Mouse (Mus musculus) intestine, postnatal 0 days (tissue): ENCODE data around the gene Lurap1. TPM values are rescaled to one million over a fixed set of nuclear protein-coding genes. Genes with fewer than 3 reads are reported as not detected.

ENCODE experiments used
- ATAC-seq: fragments of 200-750 bp; cut with Nextera tagmentation; 2 replicates; pipeline ENCODE4 v1.8.0; 2017; ENCODE audit warnings: mild to moderate bottlenecking, moderate TSS enrichment, moderate library complexity
- H3K27ac ChIP-seq: fragments of 300-500 bp; sonication (generic); 2 replicates; pipeline ENCODE4 v1.5.1; 2014; ENCODE audit warnings: mild to moderate bottlenecking, low read depth, low read length, moderate library complexity
- H3K27me3 ChIP-seq: fragments of 300-500 bp; sonication (generic); replicated peaks from 2 replicates; pipeline ENCODE4 v1.6.1; 2014; ENCODE audit warnings: low read length, mixed read lengths; ENCODE audit not compliant: control insufficient read depth, insufficient read depth
- H3K36me3 ChIP-seq: fragments of 300-500 bp; sonication (generic); 2 replicates; pipeline ENCODE4 v1.6.1; 2014; ENCODE audit warnings: mild to moderate bottlenecking, moderate library complexity; ENCODE audit not compliant: control insufficient read depth, insufficient read depth
- H3K4me1 ChIP-seq: fragments of 300-500 bp; sonication (generic); replicated peaks from 2 replicates; pipeline ENCODE4 v1.6.1; 2014; ENCODE audit warnings: antibody characterized with exemption, low read length, mixed read lengths; ENCODE audit not compliant: control insufficient read depth, insufficient read depth
- H3K4me2 ChIP-seq: fragments of 300-500 bp; sonication (generic); replicated peaks from 2 replicates; pipeline ENCODE4 v1.6.1; 2014; ENCODE audit warnings: low read depth, mild to moderate bottlenecking, moderate library complexity
- H3K4me3 ChIP-seq: fragments of 300-500 bp; sonication (generic); 2 replicates; pipeline ENCODE4 v1.5.1; 2014; ENCODE audit warnings: low read depth, low read length
- H3K9ac ChIP-seq: fragments of 300-500 bp; sonication (generic); 2 replicates; pipeline ENCODE4 v1.6.1; 2014; ENCODE audit warnings: mild to moderate bottlenecking, low read depth, low read length
- H3K9me3 ChIP-seq: fragments of 300-500 bp; sonication (generic); 2 replicates; pipeline ENCODE4 v1.6.1; 2016; ENCODE audit warnings: mixed run types; ENCODE audit not compliant: control insufficient read depth
- CTCF ChIP-seq: sonication (generic); IDR thresholded peaks from 2 replicates; pipeline ENCODE4 v1.5.1; 2016; ENCODE audit warnings: low read depth, mild to moderate bottlenecking, control low read depth, antibody characterized with exemption, moderate library complexity
- WGBS: fragments of 180-500 bp; shearing (Covaris S2); extraction: QIAGEN DNeasy Blood & Tissue Kit; methylation state at CpG from one replicate; pipeline ENCODE4 v1.1.7; 2014; 5-methylcytosine and 5-hydroxymethylcytosine counted together
- polyA plus RNA-seq: library from polyadenylated mRNA; unstranded; fragments of >200 nt; fragmentation: Nextera tagmentation; extraction: Ambion mirVana; gene quantifications from 2 replicates; pipeline ENCODE4 v1.2.1, GENCODE M21; 2015

The Lurap1 gene
- polyA plus RNA-seq, 1 experiment from 2014 or later, result 0.56 TPM

DNA sequence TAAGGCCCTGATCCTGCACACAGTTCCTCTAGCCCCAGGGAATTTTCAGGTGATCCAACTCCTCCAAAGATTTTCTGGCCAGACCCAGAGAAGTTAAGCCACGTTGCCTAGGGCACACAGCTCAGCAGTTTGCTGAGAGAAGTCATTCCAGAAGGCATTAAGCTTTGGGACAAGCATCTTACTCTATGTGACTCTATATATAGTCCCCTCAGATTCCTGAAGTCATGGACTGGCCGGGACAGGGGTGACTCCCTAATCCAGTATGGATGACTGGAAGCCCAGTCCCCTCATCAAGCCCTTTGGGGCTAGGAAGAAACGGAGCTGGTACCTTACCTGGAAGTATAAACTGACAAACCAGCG is 296 bp downstream of the Lurap1 start:
- peaks cover 38% of the 10 kb centered on the region for H3K36me3 ChIP-seq
- H3K9ac ChIP-seq, result peak overlapping the region; percentile 78
- peak overlapping the region; percentile 29; the same call in 1 of the 2 replicates for H3K27ac ChIP-seq
- WGBS, result 14% methylated on average over 4 of the region's 4 CpGs
- no peaks in the 10 kb centered on the region for H3K9me3 ChIP-seq
- no peaks in the 10 kb centered on the region for H3K4me1 ChIP-seq
- peak overlapping the region; percentile 76 for H3K4me2 ChIP-seq
- peak overlapping the region; percentile 55 for H3K4me3 ChIP-seq
- no peaks in the 10 kb centered on the region for H3K27me3 ChIP-seq
- no peak for TF ChIP-seq CTCF
- ATAC-seq, result peak; percentile 9; the same call in 1 of the 2 replicates

GRCm38 (mm10) chr4:116150156-116150861 is 829 bp downstream of the Lurap1 start:
- peak overlapping the region; percentile 76 for H3K4me2 ChIP-seq
- H3K9me3 ChIP-seq, result no peaks in the 10 kb centered on the region
- WGBS, result under 1% methylated on average over 61 of the region's 73 CpGs
- peaks cover 33% of the 10 kb centered on the region for H3K36me3 ChIP-seq
- H3K9ac ChIP-seq, result peak overlapping the region; percentile 78
- H3K27ac ChIP-seq, result peak overlapping the region; percentile 37; the same call in 1 of the 2 replicates
- H3K4me1 ChIP-seq, result no peaks in the 10 kb centered on the region
- no peaks in the 10 kb centered on the region for H3K27me3 ChIP-seq
- H3K4me3 ChIP-seq, result peak overlapping the region; percentile 55
- TF ChIP-seq CTCF, result no peak
- ATAC-seq, result peak; percentile 88

GRCm38 (mm10) chr4:116149812-116150155 is 1.4 kb downstream of the Lurap1 start:
- no peak for TF ChIP-seq CTCF
- Histone ChIP-seq H3K4me2 (peak overlapping the region; percentile 76), H3K4me1 (no peaks in the 10 kb centered on the region), H3K4me3 (peak overlapping the region; percentile 55), H3K36me3 (peaks cover 28% of the 10 kb centered on the region), H3K9ac (peak overlapping the region; percentile 78), H3K27ac (peak overlapping the region; percentile 37; the same call in 1 of the 2 replicates), H3K27me3 (no peaks in the 10 kb centered on the region), H3K9me3 (no peaks in the 10 kb centered on the region)
- ATAC-seq, result no peak
- WGBS, result 25% methylated on average over 6 of the region's 6 CpGs

- Histone ChIP-seq H3K4me2 (peak overlapping the region; percentile 98), H3K4me1 (peaks cover 4% of the 10 kb centered on the region; the same call in 1 of the 2 replicates), H3K36me3 (no peaks in the 10 kb centered on the region), H3K9ac (peak overlapping the region; percentile 64), H3K27ac (no peak overlapping the region), H3K9me3 (no peaks in the 10 kb centered on the region), H3K4me3 (peak overlapping the region; percentile 72), H3K27me3 (no peaks in the 10 kb centered on the region)
- ATAC-seq, result peak; percentile 38; the same call in 1 of the 2 replicates
- no peak for TF ChIP-seq CTCF
- WGBS, result 2% methylated on average over 47 of the region's 47 CpGs
These were observed 7.0 kb downstream of the Lurap1 start for GRCm38 (mm10) chr4:116143891-116144717.

DNA sequence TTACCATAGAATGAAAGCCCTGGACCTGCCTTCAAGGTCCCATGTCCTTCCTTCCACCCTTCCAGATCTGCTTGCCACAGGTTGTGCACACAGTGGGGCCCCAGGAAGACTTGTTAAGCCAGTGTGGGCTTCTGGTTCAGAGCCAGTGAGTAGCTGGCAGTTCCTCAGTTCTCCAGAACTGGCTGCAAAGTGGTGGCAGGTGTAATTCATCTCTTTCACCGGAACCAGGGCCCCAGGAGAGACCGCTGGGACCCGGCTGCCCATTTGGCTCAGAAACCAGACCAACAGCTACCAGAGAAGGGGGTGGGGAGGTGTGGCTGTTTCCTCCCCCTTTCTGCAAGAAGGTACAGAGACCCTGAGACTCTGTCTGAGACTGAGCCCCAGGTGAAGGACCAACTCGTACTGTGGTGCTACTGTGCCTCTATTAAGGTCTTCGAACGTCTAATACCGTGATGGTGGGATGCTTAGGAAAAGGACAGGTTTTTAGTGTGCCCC is 7.8 kb downstream of the Lurap1 start:
- Histone ChIP-seq H3K27me3 (no peaks in the 10 kb centered on the region), H3K4me1 (peaks cover 4% of the 10 kb centered on the region; the same call in 1 of the 2 replicates), H3K4me3 (peak overlapping the region; percentile 72; the same call in 1 of the 2 replicates), H3K36me3 (no peaks in the 10 kb centered on the region), H3K9me3 (no peaks in the 10 kb centered on the region), H3K4me2 (peak overlapping the region; percentile 98), H3K9ac (no peak overlapping the region), H3K27ac (no peak overlapping the region)
- ATAC-seq, result no peak
- no peak for TF ChIP-seq CTCF
- 26% methylated on average over 7 of the region's 7 CpGs for WGBS

DNA sequence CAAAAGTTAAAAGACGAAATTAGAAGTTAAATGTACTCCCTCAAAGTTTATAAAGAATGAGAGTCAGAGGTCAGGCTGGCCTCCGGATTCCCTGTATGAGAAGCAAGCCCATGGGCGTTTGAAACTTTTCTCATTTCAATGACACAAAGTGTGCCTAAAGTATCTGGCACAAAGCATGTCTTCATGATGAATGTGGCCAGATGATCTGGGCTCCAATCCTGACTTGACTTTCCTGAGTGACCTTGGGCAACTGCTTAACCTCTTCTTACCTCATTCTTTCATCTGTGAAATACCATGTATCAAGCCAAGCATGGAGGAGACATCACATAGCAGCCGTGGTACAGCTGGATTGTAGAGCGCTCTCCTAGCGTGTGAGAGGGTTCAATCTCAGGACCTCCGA is 8.9 kb downstream of the Lurap1 start:
- no peaks in the 10 kb centered on the region for H3K27me3 ChIP-seq
- H3K9ac ChIP-seq, result no peak overlapping the region
- no peak overlapping the region for H3K4me2 ChIP-seq
- no peak overlapping the region for H3K4me3 ChIP-seq
- no peaks in the 10 kb centered on the region for H3K9me3 ChIP-seq
- ATAC-seq, result no peak
- H3K4me1 ChIP-seq, result peaks cover 4% of the 10 kb centered on the region; the same call in 1 of the 2 replicates
- 85% methylated on average over 7 of the region's 7 CpGs for WGBS
- H3K27ac ChIP-seq, result no peak overlapping the region
- H3K36me3 ChIP-seq, result no peaks in the 10 kb centered on the region
- no peak for TF ChIP-seq CTCF
